Mouse (Mus musculus) testis, adult 2 months (tissue): Measurements from ENCODE around the gene Tmem29.

Experiments
- CTCF ChIP-seq: fragments of 200-500 bp; IDR thresholded peaks from 2 replicates; pipeline ENCODE4 v1.5.1; 2012; ENCODE audit warnings: low read depth, mild to moderate bottlenecking, inconsistent platforms, low read length, moderate library complexity; ENCODE audit not compliant: control insufficient read depth, insufficient read depth, insufficient replicate concordance
- POLR2A ChIP-seq: fragments of 200-500 bp; IDR thresholded peaks from 2 replicates; pipeline ENCODE4 v1.6.1; 2012; ENCODE audit warnings: low read depth, mild to moderate bottlenecking, inconsistent platforms, low read length, moderate library complexity; ENCODE audit not compliant: control insufficient read depth

DNA sequence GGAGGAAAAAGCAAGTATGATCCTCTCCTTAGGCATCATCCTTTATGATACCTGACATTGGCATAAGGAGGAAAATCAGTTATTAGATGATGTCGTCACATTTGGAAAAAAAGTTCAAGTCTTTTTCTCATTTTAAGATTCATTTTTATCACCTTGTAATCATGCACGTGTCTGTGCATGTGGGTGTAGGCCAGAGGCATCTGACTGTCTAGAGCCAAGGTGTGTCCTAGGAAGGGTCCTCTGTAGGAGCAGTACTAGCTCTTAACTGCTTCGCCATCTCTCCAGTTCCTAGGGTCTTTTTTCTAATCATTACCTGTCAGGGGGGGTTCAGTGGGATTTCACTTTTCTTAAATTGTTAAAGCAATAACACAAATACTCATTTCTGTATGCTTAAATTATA, 818 bp downstream of the Tmem29 start:
- TF ChIP-seq POLR2A (no peak), CTCF (no peak)
